Mouse (Mus musculus): ENCODE results near the gene Cbarp.

DNA sequence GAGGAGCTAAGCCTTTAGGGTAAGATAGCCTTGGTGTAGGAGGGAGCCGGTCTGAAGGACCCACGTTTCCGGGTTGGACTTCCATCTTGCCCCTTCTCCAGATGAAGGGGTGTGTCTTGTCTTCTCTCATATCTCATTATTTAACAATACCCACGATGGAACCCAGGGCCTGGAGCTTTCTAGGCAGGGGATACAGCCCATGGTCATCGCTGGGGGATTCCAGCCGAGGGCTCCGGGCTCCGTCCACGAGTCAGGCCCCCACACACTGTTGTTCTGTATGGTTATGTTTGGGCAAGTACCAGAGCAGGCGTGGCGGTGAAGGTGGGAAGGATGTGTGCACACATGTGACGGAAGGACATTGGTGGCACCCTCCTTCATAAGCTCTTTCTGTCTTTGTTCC is 3.5 kb upstream of the Cbarp start:
- TF ChIP-seq MAX (IDR thresholded peaks at IDR 0.05; ENCODE audit: low read length) (no peak), CTCF (conservative IDR thresholded peaks at IDR 0.05 in 1 of 2, IDR thresholded peaks at IDR 0.05 in 1 of 2; ENCODE audit: low read depth in 2 of 2, low read length in 2 of 2) (no peak), POLR2A (IDR thresholded peaks at IDR 0.05; ENCODE audit: low read depth, low read length) (no peak), CHD2 (IDR thresholded peaks at IDR 0.05; ENCODE audit: low read length) (no peak), E2F4 (IDR thresholded peaks at IDR 0.05; ENCODE audit: insufficient replicate concordance, low read depth, low read length) (no peak), JUN (IDR thresholded peaks at IDR 0.05; ENCODE audit: insufficient read depth, low read depth, low read length) (no peak), MYC (IDR thresholded peaks at IDR 0.05; ENCODE audit: low read depth, low read length) (no peak), ZMIZ1 (IDR thresholded peaks at IDR 0.05; ENCODE audit: low read depth, low read length) (no peak), HCFC1 (IDR thresholded peaks at IDR 0.05; ENCODE audit: low read depth, low read length) (no peak), BHLHE40 (IDR thresholded peaks at IDR 0.05; ENCODE audit: low read depth, low read length) (no peak), ELF1 (IDR thresholded peaks at IDR 0.05; ENCODE audit: low read depth, low read length) (no peak)
